Mouse (Mus musculus) heart, postnatal 4 days (tissue): ENCODE measurements at regions not wholly inside any gene's neighbourhood (a gene's known extent, or its start where the extent isn't known, plus 50 kb on each side); places are given as distances from the start of the nearest gene placed in this dataset.

ENCODE experiments used
- DNase-seq: peaks from one replicate; pipeline ENCODE4 v3.0.0; 2021

- peak; percentile 49 for DNase-seq
These were observed 53.2 kb upstream of the Ddah1 start for GRCm38 (mm10) chr3:145705317-145705716.

DNA sequence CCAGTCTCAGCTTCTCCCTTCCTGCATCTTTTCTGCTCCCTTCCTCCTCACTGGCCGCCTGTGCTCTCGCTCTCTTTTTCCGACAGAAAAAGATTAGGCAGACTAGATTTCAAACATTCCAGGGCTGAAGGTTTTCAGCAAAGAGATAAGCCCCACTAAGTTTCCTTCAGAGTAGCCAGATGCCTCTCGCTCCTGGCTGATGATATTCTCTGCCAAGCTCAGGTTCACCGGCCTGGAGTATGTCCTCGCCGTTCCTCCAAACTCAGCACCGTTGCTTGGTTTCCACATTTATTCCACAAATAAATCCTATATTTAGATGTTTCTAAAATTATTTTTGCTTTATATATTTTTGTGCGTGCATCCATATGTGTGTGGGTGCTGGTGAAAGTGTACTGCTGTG, 54.3 kb upstream of the Ccn1 start:
- DNase-seq = peak; percentile 8

- DNase-seq = peak; percentile 18
These were observed 53.7 kb upstream of the Ccn1 start for GRCm38 (mm10) chr3:145703411-145703924.

GRCm38 (mm10) chr3:145702739-145703138, 53.0 kb upstream of the Ccn1 start:
- no peak for DNase-seq

GRCm38 (mm10) chr3:145701945-145702344, 52.2 kb upstream of the Ccn1 start:
- DNase-seq = no peak
